Mouse (Mus musculus) G1E (cell line): ENCODE results near the gene Klhl2.

Experiments used
- CTCF ChIP-seq: IDR thresholded peaks from 2 replicates; pipeline ENCODE4 v1.5.1; 2012; ENCODE audit warnings: low read depth, low read length, inconsistent platforms, mixed read lengths
- POLR2AphosphoS5 ChIP-seq: IDR thresholded peaks from 2 replicates; pipeline ENCODE4 v1.6.1; 2012; ENCODE audit warnings: low read depth, low read length, inconsistent platforms; ENCODE audit not compliant: insufficient replicate concordance

DNA sequence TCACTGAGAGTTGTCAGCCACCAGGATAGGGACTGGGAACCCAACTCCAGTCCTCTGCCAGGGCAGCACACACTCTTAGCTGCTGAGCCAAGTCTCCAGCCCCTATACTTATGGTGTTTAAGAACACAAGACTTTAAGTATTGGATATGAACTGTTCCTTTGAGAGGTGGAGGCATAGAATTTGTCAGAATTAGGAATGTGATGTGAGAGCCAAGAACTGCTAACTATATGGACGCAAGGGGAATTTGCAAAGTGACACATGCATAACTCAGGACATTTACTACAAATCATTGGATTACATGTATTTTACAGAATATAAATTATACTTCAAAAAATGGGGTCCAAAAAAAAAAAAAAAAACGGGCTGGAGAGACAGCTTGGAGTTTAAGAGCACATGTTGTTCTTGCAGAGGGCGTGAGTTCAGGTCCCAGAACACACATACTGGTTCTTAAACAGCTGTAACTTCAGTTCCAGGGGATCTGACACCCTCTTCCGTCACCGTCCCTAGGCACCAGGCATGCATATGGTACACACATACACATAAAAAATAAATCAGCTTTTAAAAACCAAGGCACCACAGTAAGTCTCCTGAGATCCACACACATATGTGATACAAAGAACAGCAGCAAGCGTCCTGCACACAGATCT lies 14.2 kb downstream of the Klhl2 start:
- TF ChIP-seq POLR2AphosphoS5, result no peak
- TF ChIP-seq CTCF, result no peak
